In the genomic region with DNA sequence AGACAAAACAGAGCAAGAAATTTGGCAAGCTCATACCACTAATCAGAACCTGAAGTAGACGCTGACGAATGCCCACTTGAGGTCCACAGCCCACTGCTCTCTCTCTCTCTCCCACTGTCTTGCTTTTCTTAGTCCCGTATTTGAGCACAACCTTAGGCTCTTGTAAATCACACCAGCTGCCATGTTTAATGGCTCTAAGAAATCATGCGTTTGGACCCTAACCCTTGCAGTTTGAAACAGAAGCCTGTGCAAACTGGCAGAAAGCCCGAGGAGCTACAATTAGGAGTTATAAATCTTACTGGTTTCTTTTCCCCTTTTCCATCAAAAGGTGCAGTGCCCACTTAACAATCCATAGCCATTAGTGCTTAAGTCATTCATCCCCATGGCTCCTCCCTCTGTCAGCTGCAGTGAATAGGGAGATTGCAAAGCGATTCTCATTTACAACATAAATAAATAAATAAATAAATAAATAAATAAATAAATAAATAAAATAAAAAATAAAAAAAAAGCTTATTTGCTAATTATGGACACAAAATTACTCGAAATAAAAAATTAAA, we compare ENCODE assay signal across 23 mouse cellular contexts. TPM values are rescaled to one million over a fixed set of nuclear protein-coding genes. Genes with fewer than 3 reads are reported as not detected.
DNase-seq lines count a peak whose midpoint lies in the region; ATAC-seq and TF ChIP-seq lines count a peak whose summit lies in the region.
"Had no signal": no experiment of that assay in that cellular context is flagged by ENCODE, and none has a peak within 500 bp of the region (broad histone marks: within the 10 kb centered on the region; RNA-seq: fewer than 3 reads in every experiment).

No protein-coding gene starts in this region.

- H3K9ac ChIP-seq in lung, embryonic 14.5 days = no peak overlapping the region
- H3K9ac ChIP-seq in limb, embryonic 11.5 days (ENCODE audit: low read length) = no peak overlapping the region
- H3K9ac ChIP-seq in neural tube, embryonic 14.5 days (replicated peaks; ENCODE audit: low read depth, low read length) = no peak overlapping the region
- H3K9ac ChIP-seq: hindbrain, embryonic 13.5 days; liver, embryonic 14.5 days had no signal

- ATAC-seq in lung, embryonic 14.5 days (ENCODE audit: insufficient read depth) = no peak
- ATAC-seq in limb, embryonic 11.5 days (ENCODE audit: insufficient number of reproducible peaks, low FRiP score, low TSS enrichment, low read depth) = peak; percentile 57; the same call in 1 of the 2 replicates
- ATAC-seq in neural tube, embryonic 14.5 days (ENCODE audit: low read depth) = peak; percentile 95
- ATAC-seq: intestine, embryonic 16.5 days; lung, postnatal 0 days; midbrain, embryonic 16.5 days had no signal

- H3K4me2 ChIP-seq in lung, embryonic 14.5 days = no peak overlapping the region
- H3K4me2 ChIP-seq in limb, embryonic 11.5 days (ENCODE audit: low read depth, severe bottlenecking) = no peak overlapping the region
- H3K4me2 ChIP-seq in neural tube, embryonic 14.5 days (ENCODE audit: low read depth, low read length) = no peak overlapping the region
- H3K4me2 ChIP-seq: hindbrain, embryonic 13.5 days had no signal

- H3K27me3 ChIP-seq in heart, embryonic 10.5 days (ENCODE audit: insufficient read depth, poor library complexity, severe bottlenecking) = no peaks in the 10 kb centered on the region
- H3K27me3 ChIP-seq in lung, embryonic 14.5 days (ENCODE audit: insufficient read depth, low read length) = no peaks in the 10 kb centered on the region
- no peaks in the 10 kb centered on the region for H3K27me3 ChIP-seq in limb, embryonic 11.5 days (ENCODE audit: control insufficient read depth, insufficient read depth, low read length)
- H3K27me3 ChIP-seq in neural tube, embryonic 14.5 days (ENCODE audit: control insufficient read depth, insufficient read depth, low read length) = no peaks in the 10 kb centered on the region
- H3K27me3 ChIP-seq: hindbrain, embryonic 13.5 days had no signal

- H3K27ac ChIP-seq in heart, embryonic 10.5 days = no peak overlapping the region
- H3K27ac ChIP-seq in lung, embryonic 14.5 days (ENCODE audit: low read depth) = no peak overlapping the region
- no peak overlapping the region for H3K27ac ChIP-seq in limb, embryonic 11.5 days (replicated peaks; ENCODE audit: low read depth, low read length)
- no peak overlapping the region for H3K27ac ChIP-seq in neural tube, embryonic 14.5 days (ENCODE audit: low read depth, low read length)
- H3K27ac ChIP-seq: hindbrain, embryonic 13.5 days; liver, embryonic 14.5 days had no signal

- peak; percentile 28 for DNase-seq in heart, adult 11 months
- no peak for DNase-seq in heart, embryonic 10.5 days (ENCODE audit: low spot score)
- DNase-seq in lung, embryonic 14.5 days = peak; percentile 13
- no peak for DNase-seq in lung, postnatal 25 days (ENCODE audit: low spot score)
- DNase-seq in limb, embryonic 11.5 days (ENCODE audit: low spot score) = peak; percentile 48
- no peak for DNase-seq in layer of hippocampus, postnatal 10 days (ENCODE audit: low spot score in 2 of 2)
- DNase-seq in heart, postnatal 36 days = no peak
- DNase-seq: adrenal gland, postnatal 10 days; cerebellum, adult 11-12 months; gastrocnemius, postnatal 10 days; heart, postnatal 10 days; right cerebral cortex, postnatal 4 days; thymus, postnatal 25 days had no signal

- H3K36me3 ChIP-seq in heart, embryonic 10.5 days = no peaks in the 10 kb centered on the region
- no peaks in the 10 kb centered on the region for H3K36me3 ChIP-seq in lung, embryonic 14.5 days (ENCODE audit: insufficient read depth)
- no peaks in the 10 kb centered on the region for H3K36me3 ChIP-seq in limb, embryonic 11.5 days (ENCODE audit: control insufficient read depth, insufficient read depth, low read length)
- H3K36me3 ChIP-seq in neural tube, embryonic 14.5 days (ENCODE audit: control insufficient read depth, insufficient read depth, low read length) = no peaks in the 10 kb centered on the region
- H3K36me3 ChIP-seq: hindbrain, embryonic 13.5 days had no signal

- intact Hi-C loops in heart, postnatal 36 days (cut with DNase I) = no loop called here

- 72% methylated on average over 7 of the region's 7 CpGs for WGBS in heart, embryonic 10.5 days
- 55% methylated on average over 7 of the region's 7 CpGs for WGBS in lung, embryonic 14.5 days
- 28% methylated on average over 7 of the region's 7 CpGs for WGBS in limb, embryonic 11.5 days
- 18% methylated on average over 7 of the region's 7 CpGs for WGBS in neural tube, embryonic 14.5 days

- H3K9me3 ChIP-seq in heart, embryonic 10.5 days = no peaks in the 10 kb centered on the region
- no peaks in the 10 kb centered on the region for H3K9me3 ChIP-seq in lung, embryonic 14.5 days (ENCODE audit: low read depth, low read length)
- no peaks in the 10 kb centered on the region for H3K9me3 ChIP-seq in limb, embryonic 11.5 days (ENCODE audit: control insufficient read depth, low read length)
- H3K9me3 ChIP-seq in neural tube, embryonic 14.5 days (ENCODE audit: control insufficient read depth, low read length) = no peaks in the 10 kb centered on the region
- H3K9me3 ChIP-seq: hindbrain, embryonic 13.5 days had no signal

- no peaks in the 10 kb centered on the region for H3K4me1 ChIP-seq in heart, embryonic 10.5 days
- H3K4me1 ChIP-seq in lung, embryonic 14.5 days (ENCODE audit: insufficient read depth) = no peaks in the 10 kb centered on the region
- no peaks in the 10 kb centered on the region for H3K4me1 ChIP-seq in limb, embryonic 11.5 days (ENCODE audit: control insufficient read depth, insufficient read depth, low read length)
- no peaks in the 10 kb centered on the region for H3K4me1 ChIP-seq in neural tube, embryonic 14.5 days (ENCODE audit: control insufficient read depth, insufficient read depth, low read length)
- H3K4me1 ChIP-seq: hindbrain, embryonic 13.5 days had no signal

- no peak for TF ChIP-seq CTCF in lung, embryonic 14.5 days (IDR thresholded peaks at IDR 0.05; ENCODE audit: low read depth)

- no peak overlapping the region for H3K4me3 ChIP-seq in heart, embryonic 10.5 days
- H3K4me3 ChIP-seq in lung, embryonic 14.5 days (ENCODE audit: low read depth, low read length) = no peak overlapping the region
- H3K4me3 ChIP-seq in limb, embryonic 11.5 days (ENCODE audit: low read depth, low read length) = no peak overlapping the region
- H3K4me3 ChIP-seq in neural tube, embryonic 14.5 days (ENCODE audit: low read depth, low read length) = no peak overlapping the region
- H3K4me3 ChIP-seq: hindbrain, embryonic 13.5 days had no signal

RNA-seq across cellular contexts. Expression of gene Gm10985, which starts 31.4 kb away (rescaled TPM):
- polyA plus RNA-seq in heart, embryonic 10.5 days (2016; fragmentation: Nextera tagmentation; extraction: Ambion mirVana) = not detected in 2 replicates
- not detected in 2 replicates for polyA plus RNA-seq in lung, embryonic 14.5 days (2014; fragmentation: Nextera tagmentation; extraction: Ambion mirVana)
- not detected in 2 replicates for polyA plus RNA-seq in limb, embryonic 11.5 days (2014; fragmentation: Nextera tagmentation; extraction: Ambion mirVana)
- not detected in 2 replicates for polyA plus RNA-seq in neural tube, embryonic 14.5 days (2014; fragmentation: Nextera tagmentation; extraction: Ambion mirVana)
- total RNA-seq in layer of hippocampus, postnatal 10 days (2021) = not detected
- not detected for total RNA-seq in heart, postnatal 36 days (2021)
- total RNA-seq: adrenal gland, postnatal 10 days; common myeloid progenitor, adult 5-6 weeks; gastrocnemius, postnatal 10 days; heart, postnatal 10 days; layer of hippocampus, postnatal 14 days; left cerebral cortex, postnatal 10 days; megakaryocyte, adult 5-6 weeks had no signal
- polyA plus RNA-seq: hindbrain, embryonic 13.5 days; intestine, embryonic 16.5 days; liver, embryonic 14.5 days; lung, postnatal 0 days; midbrain, embryonic 16.5 days had no signal

RNA-seq across cellular contexts. Expression of gene Ufm1, which starts 50.1 kb away (rescaled TPM):
- polyA plus RNA-seq in heart, embryonic 10.5 days (2016; fragmentation: Nextera tagmentation; extraction: Ambion mirVana) = 75.9 and 88.3 TPM in 2 replicates
- polyA plus RNA-seq in lung, embryonic 14.5 days (2014; fragmentation: Nextera tagmentation; extraction: Ambion mirVana) = 101 and 103 TPM in 2 replicates
- polyA plus RNA-seq in limb, embryonic 11.5 days (2014; fragmentation: Nextera tagmentation; extraction: Ambion mirVana) = 88.6 and 95.6 TPM in 2 replicates
- polyA plus RNA-seq in neural tube, embryonic 14.5 days (2014; fragmentation: Nextera tagmentation; extraction: Ambion mirVana) = 77.1 and 78.6 TPM in 2 replicates
- 10 to 100 TPM; 88.6 to 96.0 TPM for total RNA-seq in layer of hippocampus, postnatal 10 days (2021)
- total RNA-seq in heart, postnatal 36 days (2021) = 10 to 100 TPM; 47.1 to 48.8 TPM

Comparison
In these comparisons a context has a peak if more than half of its experiments do, and no peak if none do; other contexts are left out.
1. DNase-seq: peak in heart, adult 11 months (single experiment), lung, embryonic 14.5 days (single experiment) and limb, embryonic 11.5 days (single experiment); none in heart, embryonic 10.5 days (single experiment), lung, postnatal 25 days (single experiment), layer of hippocampus, postnatal 10 days (0 of 2) and heart, postnatal 36 days (0 of 2).